Mouse (Mus musculus): ENCODE results near the gene Abhd17c. TPM values are rescaled to one million over a fixed set of nuclear protein-coding genes. Genes with fewer than 3 reads are reported as not detected.

The Abhd17c gene
- polyA plus RNA-seq (2014; fragmentation: Nextera tagmentation; extraction: Ambion mirVana), result 59.3 and 63.1 TPM in 2 replicates

DNA sequence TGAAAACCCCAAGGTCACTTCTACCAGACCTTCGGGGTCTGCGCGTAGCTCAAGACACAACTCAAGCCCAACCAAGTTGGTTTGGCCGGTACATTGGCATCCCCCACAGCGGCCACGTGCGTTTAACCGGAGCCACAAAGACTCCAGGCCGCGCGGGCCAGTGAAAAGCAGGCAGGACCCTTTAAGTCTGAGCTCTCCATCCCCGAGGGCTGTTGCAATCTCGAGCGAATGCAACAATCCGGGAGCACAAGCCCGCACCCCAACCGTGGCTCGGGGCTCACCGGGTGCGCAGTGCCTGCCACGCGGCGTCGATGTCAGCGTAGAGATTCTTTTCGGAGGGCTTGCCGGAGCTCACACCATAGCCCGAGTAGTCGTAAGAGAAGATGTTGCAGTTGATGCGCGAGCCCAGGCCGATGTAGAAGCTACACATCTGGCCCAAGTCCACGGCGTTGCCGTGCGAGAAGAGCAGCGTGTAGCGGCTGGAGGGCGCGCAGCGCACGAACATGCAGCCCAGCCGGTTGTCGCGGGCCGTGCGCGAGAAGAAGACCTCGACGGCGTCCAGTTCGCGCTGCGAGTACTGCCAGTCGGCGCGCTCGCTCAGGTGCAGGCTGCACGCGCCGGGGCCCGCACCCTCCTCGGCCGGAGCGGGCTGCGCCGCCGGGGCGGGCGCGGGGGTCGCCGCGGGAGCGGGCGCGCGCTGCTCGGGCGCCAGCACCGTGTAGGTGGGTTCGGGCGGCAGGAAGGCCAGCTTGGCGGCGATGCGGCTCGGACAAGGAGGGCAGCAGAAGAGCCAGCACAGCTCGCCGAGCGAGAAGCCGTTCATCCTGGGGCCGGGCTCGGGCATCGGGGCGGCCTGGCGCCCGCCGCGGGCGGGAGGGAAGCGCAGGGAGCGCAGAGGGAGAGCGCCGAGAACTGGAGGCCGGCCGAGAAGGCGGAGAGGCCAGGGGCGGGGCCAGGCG is at the start of gene Abhd17c:
Gene Abhd17c, minus strand, starts transcription at position 893 of the 959 bp plus-strand sequence.
- DNase-seq (ENCODE audit: low spot score) (peak; percentile 72), ATAC-seq (ENCODE audit: insufficient read depth, low FRiP score, low TSS enrichment) (peak; percentile 73)
- Histone ChIP-seq H3K4me3 (ENCODE audit: low read depth, low read length) (peak within 1 kb of the TSS; percentile 80), H3K4me2 (ENCODE audit: low read depth) (peak within 1 kb of the TSS; percentile 93), H3K36me3 (ENCODE audit: control insufficient read depth, insufficient read depth, low read length) (no peaks in the 10 kb centered on the region), H3K27me3 (ENCODE audit: control insufficient read depth, insufficient read depth, low read length) (no peaks in the 10 kb centered on the region), H3K27ac (ENCODE audit: low read depth, low read length) (peak within 1 kb of the TSS; percentile 82), H3K9ac (ENCODE audit: low read length) (peak within 1 kb of the TSS; percentile 88), H3K9me3 (ENCODE audit: control insufficient read depth, low read length) (no peaks in the 10 kb centered on the region), H3K4me1 (ENCODE audit: control insufficient read depth, insufficient read depth, low read length) (peaks cover 19% of the 10 kb centered on the region)
- WGBS, result under 1% methylated on average over 89 of the region's 109 CpGs

GRCm38 (mm10) chr7:84197208-84197860 is 45.6 kb upstream of the Abhd17c start:
- no peaks in the 10 kb centered on the region for H3K27me3 ChIP-seq (ENCODE audit: control insufficient read depth, insufficient read depth, low read length)
- H3K4me1 ChIP-seq (ENCODE audit: control insufficient read depth, insufficient read depth, low read length), result no peaks in the 10 kb centered on the region
- no peak overlapping the region for H3K4me3 ChIP-seq (ENCODE audit: low read depth, low read length)
- no peak overlapping the region for H3K27ac ChIP-seq (ENCODE audit: low read depth, low read length)
- no peak for ATAC-seq (ENCODE audit: insufficient read depth, low FRiP score, low TSS enrichment)
- 87% methylated on average over 6 of the region's 6 CpGs for WGBS
- H3K9ac ChIP-seq (ENCODE audit: low read length), result no peak overlapping the region
- no peak overlapping the region for H3K4me2 ChIP-seq (ENCODE audit: low read depth)
- no peak for DNase-seq (ENCODE audit: low spot score)
- H3K9me3 ChIP-seq (ENCODE audit: control insufficient read depth, low read length), result no peaks in the 10 kb centered on the region
- no peaks in the 10 kb centered on the region for H3K36me3 ChIP-seq (ENCODE audit: control insufficient read depth, insufficient read depth, low read length)

DNA sequence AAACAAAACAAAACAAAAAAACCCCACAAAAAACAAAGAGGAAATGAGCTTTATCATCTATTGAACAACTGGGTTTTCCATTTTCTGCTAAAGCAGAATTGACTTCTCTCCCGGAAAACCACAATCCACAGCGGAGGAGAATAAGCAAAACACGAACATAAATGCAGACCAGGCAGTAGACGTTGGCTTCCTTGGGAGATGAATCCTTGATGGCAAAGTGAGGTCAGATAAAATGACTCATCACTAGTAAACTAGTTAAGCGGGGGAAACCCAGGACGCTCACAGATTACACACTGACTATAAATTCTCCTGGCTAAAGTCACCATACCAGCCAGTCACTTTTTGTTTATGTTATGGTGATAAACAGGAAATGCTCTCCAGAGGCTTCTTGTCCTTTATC is 44.5 kb upstream of the Abhd17c start:
- no peak for DNase-seq (ENCODE audit: low spot score)
- Histone ChIP-seq H3K9me3 (ENCODE audit: control insufficient read depth, low read length) (no peaks in the 10 kb centered on the region), H3K9ac (ENCODE audit: low read length) (no peak overlapping the region), H3K27me3 (ENCODE audit: control insufficient read depth, insufficient read depth, low read length) (no peaks in the 10 kb centered on the region), H3K27ac (ENCODE audit: low read depth, low read length) (no peak overlapping the region), H3K4me3 (ENCODE audit: low read depth, low read length) (no peak overlapping the region), H3K4me1 (ENCODE audit: control insufficient read depth, insufficient read depth, low read length) (no peaks in the 10 kb centered on the region), H3K4me2 (ENCODE audit: low read depth) (no peak overlapping the region), H3K36me3 (ENCODE audit: control insufficient read depth, insufficient read depth, low read length) (no peaks in the 10 kb centered on the region)
- ATAC-seq (ENCODE audit: insufficient read depth, low FRiP score, low TSS enrichment), result no peak
- WGBS, result 87% methylated on average over 6 of the region's 6 CpGs

DNA sequence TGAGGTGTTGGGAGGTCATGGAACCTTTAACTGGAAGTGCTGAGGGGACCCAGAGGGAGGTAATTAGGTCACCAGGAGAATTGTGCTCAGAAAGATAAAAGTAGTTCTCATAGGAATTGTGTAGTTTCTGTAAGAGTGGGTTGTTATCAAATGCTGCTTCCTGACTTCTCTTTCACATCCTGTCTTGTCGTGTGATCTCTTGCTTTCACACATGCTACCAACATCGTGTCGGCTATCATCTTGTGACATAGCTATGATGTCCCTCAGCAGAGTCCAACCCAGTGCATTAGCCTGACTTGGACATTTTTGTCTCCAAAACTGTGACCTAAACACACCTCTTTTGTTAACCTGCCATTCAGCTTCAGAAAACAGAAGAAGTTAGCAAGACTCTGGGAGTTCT is 40.6 kb upstream of the Abhd17c start:
- no peak for ATAC-seq (ENCODE audit: insufficient read depth, low FRiP score, low TSS enrichment)
- H3K4me2 ChIP-seq (ENCODE audit: low read depth), result no peak overlapping the region
- H3K27ac ChIP-seq (ENCODE audit: low read depth, low read length), result no peak overlapping the region
- no peak overlapping the region for H3K4me3 ChIP-seq (ENCODE audit: low read depth, low read length)
- H3K9me3 ChIP-seq (ENCODE audit: control insufficient read depth, low read length), result no peaks in the 10 kb centered on the region
- no peaks in the 10 kb centered on the region for H3K27me3 ChIP-seq (ENCODE audit: control insufficient read depth, insufficient read depth, low read length)
- no peak overlapping the region for H3K9ac ChIP-seq (ENCODE audit: low read length)
- 90% methylated on average over 3 of the region's 3 CpGs for WGBS
- H3K36me3 ChIP-seq (ENCODE audit: control insufficient read depth, insufficient read depth, low read length), result no peaks in the 10 kb centered on the region
- no peak for DNase-seq (ENCODE audit: low spot score)
- H3K4me1 ChIP-seq (ENCODE audit: control insufficient read depth, insufficient read depth, low read length), result no peaks in the 10 kb centered on the region

DNA sequence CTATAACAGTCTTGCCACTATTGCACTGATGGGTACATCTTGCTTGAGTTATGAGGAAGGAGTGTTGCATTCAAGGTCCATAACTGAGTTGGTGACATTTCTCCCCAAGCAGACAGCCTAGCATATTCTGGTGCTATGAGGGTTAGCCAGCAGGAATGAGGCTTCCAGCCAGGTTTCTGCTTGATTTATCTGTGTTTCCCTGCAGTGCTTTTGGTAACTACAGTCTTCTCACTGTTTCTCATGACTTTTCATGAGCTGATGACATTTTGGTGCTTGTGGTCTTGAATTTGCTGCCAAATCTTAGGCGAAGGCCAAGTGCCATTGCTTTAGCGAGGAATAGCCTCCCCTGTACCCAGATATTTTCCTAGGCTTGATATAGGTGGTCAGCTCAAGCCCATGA is 39.8 kb upstream of the Abhd17c start:
- no peaks in the 10 kb centered on the region for H3K4me1 ChIP-seq (ENCODE audit: control insufficient read depth, insufficient read depth, low read length)
- 94% methylated on average over 2 of the region's 2 CpGs for WGBS
- H3K9ac ChIP-seq (ENCODE audit: low read length), result no peak overlapping the region
- ATAC-seq (ENCODE audit: insufficient read depth, low FRiP score, low TSS enrichment) (no peak), DNase-seq (ENCODE audit: low spot score) (no peak)
- H3K4me3 ChIP-seq (ENCODE audit: low read depth, low read length), result no peak overlapping the region
- no peaks in the 10 kb centered on the region for H3K27me3 ChIP-seq (ENCODE audit: control insufficient read depth, insufficient read depth, low read length)
- no peaks in the 10 kb centered on the region for H3K36me3 ChIP-seq (ENCODE audit: control insufficient read depth, insufficient read depth, low read length)
- no peak overlapping the region for H3K4me2 ChIP-seq (ENCODE audit: low read depth)
- no peaks in the 10 kb centered on the region for H3K9me3 ChIP-seq (ENCODE audit: control insufficient read depth, low read length)
- H3K27ac ChIP-seq (ENCODE audit: low read depth, low read length), result no peak overlapping the region

GRCm38 (mm10) chr7:84188196-84188595 is 36.5 kb upstream of the Abhd17c start:
- no peak overlapping the region for H3K4me3 ChIP-seq (ENCODE audit: low read depth, low read length)
- H3K4me2 ChIP-seq (ENCODE audit: low read depth), result no peak overlapping the region
- ATAC-seq (ENCODE audit: insufficient read depth, low FRiP score, low TSS enrichment) (no peak), DNase-seq (ENCODE audit: low spot score) (no peak)
- no peak overlapping the region for H3K27ac ChIP-seq (ENCODE audit: low read depth, low read length)
- no peaks in the 10 kb centered on the region for H3K4me1 ChIP-seq (ENCODE audit: control insufficient read depth, insufficient read depth, low read length)
- H3K36me3 ChIP-seq (ENCODE audit: control insufficient read depth, insufficient read depth, low read length), result no peaks in the 10 kb centered on the region
- H3K27me3 ChIP-seq (ENCODE audit: control insufficient read depth, insufficient read depth, low read length), result no peaks in the 10 kb centered on the region
- WGBS, result 77% methylated on average over 5 of the region's 5 CpGs
- H3K9me3 ChIP-seq (ENCODE audit: control insufficient read depth, low read length), result no peaks in the 10 kb centered on the region
- H3K9ac ChIP-seq (ENCODE audit: low read length), result no peak overlapping the region

DNA sequence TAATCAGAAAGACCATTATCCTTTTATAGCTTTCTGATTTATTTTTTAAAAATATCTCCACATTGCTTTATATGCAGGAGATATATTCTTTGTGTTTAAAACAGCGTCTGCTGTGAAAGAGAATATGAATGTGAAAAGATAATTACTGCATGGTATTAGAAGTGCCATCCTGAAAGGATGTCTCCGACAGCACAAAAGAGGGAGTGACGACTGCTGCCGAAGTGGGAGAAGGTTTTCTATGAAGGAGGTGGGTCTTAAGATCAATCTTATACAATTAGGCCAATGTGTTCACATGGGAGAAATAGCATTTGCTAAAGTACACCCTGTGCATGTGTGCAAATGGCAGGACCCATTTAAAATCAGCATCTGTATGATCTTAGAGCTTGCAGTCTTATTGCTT is 33.5 kb upstream of the Abhd17c start:
- no peak for ATAC-seq (ENCODE audit: insufficient read depth, low FRiP score, low TSS enrichment)
- 92% methylated on average over 4 of the region's 4 CpGs for WGBS
- no peaks in the 10 kb centered on the region for H3K27me3 ChIP-seq (ENCODE audit: control insufficient read depth, insufficient read depth, low read length)

DNA sequence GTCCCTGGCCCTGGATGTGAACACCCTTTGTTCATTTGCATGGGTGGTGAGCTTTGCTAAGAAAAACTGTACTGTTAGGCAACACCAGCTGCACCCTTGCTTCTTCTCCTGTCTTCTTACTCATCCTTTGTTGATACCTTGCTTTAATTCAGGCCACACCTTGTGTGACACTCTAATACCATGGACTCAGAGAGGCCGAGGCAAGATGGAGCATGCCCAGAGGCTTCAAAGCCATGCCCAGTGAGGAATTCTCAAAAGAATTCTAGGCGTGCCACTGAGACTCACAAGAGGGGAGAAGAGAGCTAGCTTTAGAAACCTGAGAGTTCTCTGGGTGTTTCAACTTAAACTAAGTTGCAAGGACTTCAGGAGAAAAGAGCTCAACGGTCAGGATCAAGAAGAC is 33.0 kb upstream of the Abhd17c start:
- H3K27me3 ChIP-seq (ENCODE audit: control insufficient read depth, insufficient read depth, low read length), result no peaks in the 10 kb centered on the region
- H3K4me3 ChIP-seq (ENCODE audit: low read depth, low read length), result no peak overlapping the region
- no peaks in the 10 kb centered on the region for H3K4me1 ChIP-seq (ENCODE audit: control insufficient read depth, insufficient read depth, low read length)
- H3K4me2 ChIP-seq (ENCODE audit: low read depth), result no peak overlapping the region
- no peak overlapping the region for H3K27ac ChIP-seq (ENCODE audit: low read depth, low read length)
- H3K36me3 ChIP-seq (ENCODE audit: control insufficient read depth, insufficient read depth, low read length), result no peaks in the 10 kb centered on the region
- H3K9me3 ChIP-seq (ENCODE audit: control insufficient read depth, low read length), result no peaks in the 10 kb centered on the region
- DNase-seq (ENCODE audit: low spot score), result no peak
- no peak overlapping the region for H3K9ac ChIP-seq (ENCODE audit: low read length)
- 81% methylated on average over 3 of the region's 3 CpGs for WGBS
- no peak for ATAC-seq (ENCODE audit: insufficient read depth, low FRiP score, low TSS enrichment)

More for the DNA sequence above, 33.5 kb upstream of the Abhd17c start:
- no peak overlapping the region for H3K9ac ChIP-seq (ENCODE audit: low read length)
- no peak overlapping the region for H3K27ac ChIP-seq (ENCODE audit: low read depth, low read length)
- no peak overlapping the region for H3K4me3 ChIP-seq (ENCODE audit: low read depth, low read length)
- no peak for DNase-seq (ENCODE audit: low spot score)
- H3K4me1 ChIP-seq (ENCODE audit: control insufficient read depth, insufficient read depth, low read length), result no peaks in the 10 kb centered on the region
- H3K9me3 ChIP-seq (ENCODE audit: control insufficient read depth, low read length), result no peaks in the 10 kb centered on the region
- H3K36me3 ChIP-seq (ENCODE audit: control insufficient read depth, insufficient read depth, low read length), result no peaks in the 10 kb centered on the region
- no peak overlapping the region for H3K4me2 ChIP-seq (ENCODE audit: low read depth)
